Comparison of ENCODE assay signal across 11 mouse cellular contexts in genomic region chr12:97836202-97836908, GRCm38 (mm10).
DNase-seq lines count a peak whose midpoint lies in the region; ATAC-seq lines count a peak whose summit lies in the region.
"Had no signal": no experiment of that assay in that cellular context is flagged by ENCODE, and none has a peak within 500 bp of the region (broad histone marks: within the 10 kb centered on the region; RNA-seq: fewer than 3 reads in every experiment).

No protein-coding gene starts in this region.

- H3K27ac ChIP-seq in forebrain, embryonic 14.5 days (ENCODE audit: low read depth, low read length): peak overlapping the region; percentile 29; the same call in 1 of the 2 replicates
- no peak overlapping the region for H3K27ac ChIP-seq in hindbrain, embryonic 10.5 days
- H3K27ac ChIP-seq in neural tube, embryonic 13.5 days (replicated peaks): no peak overlapping the region
- H3K27ac ChIP-seq: kidney, postnatal 0 days; lung, embryonic 15.5 days had no signal

- no peak overlapping the region for H3K4me3 ChIP-seq in forebrain, embryonic 14.5 days (ENCODE audit: low read depth, low read length)
- H3K4me3 ChIP-seq in hindbrain, embryonic 10.5 days: no peak overlapping the region
- H3K4me3 ChIP-seq in neural tube, embryonic 13.5 days: no peak overlapping the region
- H3K4me3 ChIP-seq: lung, embryonic 15.5 days had no signal

- H3K27me3 ChIP-seq in forebrain, embryonic 14.5 days (replicated peaks; ENCODE audit: control insufficient read depth, insufficient read depth, low read length): no peaks in the 10 kb centered on the region
- H3K27me3 ChIP-seq in hindbrain, embryonic 10.5 days (ENCODE audit: insufficient read depth, poor library complexity, severe bottlenecking): no peaks in the 10 kb centered on the region
- H3K27me3 ChIP-seq in neural tube, embryonic 13.5 days: no peaks in the 10 kb centered on the region
- H3K27me3 ChIP-seq: lung, embryonic 15.5 days had no signal

- no peaks in the 10 kb centered on the region for H3K36me3 ChIP-seq in forebrain, embryonic 14.5 days (ENCODE audit: control insufficient read depth, insufficient read depth, low read length)
- no peaks in the 10 kb centered on the region for H3K36me3 ChIP-seq in hindbrain, embryonic 10.5 days
- H3K36me3 ChIP-seq in neural tube, embryonic 13.5 days: no peaks in the 10 kb centered on the region
- H3K36me3 ChIP-seq: lung, embryonic 15.5 days had no signal

- WGBS in forebrain, embryonic 14.5 days: 57% methylated on average over 8 of the region's 8 CpGs
- WGBS in hindbrain, embryonic 10.5 days: 88% methylated on average over 8 of the region's 8 CpGs
- 73% methylated on average over 8 of the region's 8 CpGs for WGBS in neural tube, embryonic 13.5 days

- no peaks in the 10 kb centered on the region; the same call in 1 of the 2 replicates for H3K9me3 ChIP-seq in forebrain, embryonic 14.5 days (replicated peaks; ENCODE audit: control insufficient read depth, low read length)
- H3K9me3 ChIP-seq in hindbrain, embryonic 10.5 days: no peaks in the 10 kb centered on the region
- no peaks in the 10 kb centered on the region for H3K9me3 ChIP-seq in neural tube, embryonic 13.5 days
- H3K9me3 ChIP-seq: lung, embryonic 15.5 days had no signal

- H3K4me2 ChIP-seq in forebrain, embryonic 14.5 days (ENCODE audit: low read length): no peak overlapping the region
- no peak overlapping the region for H3K4me2 ChIP-seq in neural tube, embryonic 13.5 days
- H3K4me2 ChIP-seq: lung, embryonic 15.5 days had no signal

- H3K4me1 ChIP-seq in forebrain, embryonic 14.5 days (ENCODE audit: control insufficient read depth, insufficient read depth, low read length): peaks cover 3% of the 10 kb centered on the region; the same call in 1 of the 2 replicates
- no peaks in the 10 kb centered on the region for H3K4me1 ChIP-seq in hindbrain, embryonic 10.5 days (replicated peaks)
- peaks cover 9% of the 10 kb centered on the region for H3K4me1 ChIP-seq in neural tube, embryonic 13.5 days (replicated peaks)
- H3K4me1 ChIP-seq: lung, embryonic 15.5 days had no signal

- H3K9ac ChIP-seq in forebrain, embryonic 14.5 days (ENCODE audit: low read length): no peak overlapping the region
- no peak overlapping the region for H3K9ac ChIP-seq in neural tube, embryonic 13.5 days
- H3K9ac ChIP-seq: lung, embryonic 15.5 days had no signal

- ATAC-seq in forebrain, embryonic 14.5 days: peak; percentile 99
- ATAC-seq in neural tube, embryonic 13.5 days (ENCODE audit: low read depth): peak; percentile 78

- peak; percentile 85 for DNase-seq in forebrain, embryonic 14.5 days (ENCODE audit: low spot score)
- peak; percentile 18 for DNase-seq in hindbrain, embryonic 10.5 days (ENCODE audit: low spot score)
- peak; percentile 38 for DNase-seq in left cerebral cortex, adult 11 months (ENCODE audit: low spot score)
- DNase-seq in lung, adult 18-20 months: no peak
- DNase-seq in urinary bladder, adult 18-20 months (ENCODE audit: low spot score in 2 of 2): no peak
- no peak for DNase-seq in urinary bladder, postnatal 10 days (ENCODE audit: low spot score)
- DNase-seq in urinary bladder, adult 2 months (ENCODE audit: low spot score): no peak
- DNase-seq: adrenal gland, adult 2 months had no signal

Comparison
In these comparisons a context has a peak if more than half of its experiments do, and no peak if none do; other contexts are left out.
1. DNase-seq: peak in forebrain, embryonic 14.5 days (single experiment), hindbrain, embryonic 10.5 days (single experiment) and left cerebral cortex, adult 11 months (single experiment); none in lung, adult 18-20 months (0 of 2), urinary bladder, adult 18-20 months (0 of 2), urinary bladder, postnatal 10 days (single experiment) and urinary bladder, adult 2 months (single experiment).